8 mouse cellular contexts compared by ENCODE assay signal in genomic region chr7:128739116-128739461, GRCm38 (mm10). TPM values are rescaled to one million over a fixed set of nuclear protein-coding genes. Genes with fewer than 3 reads are reported as not detected.
DNase-seq lines count a peak whose midpoint lies in the region; ATAC-seq lines count a peak whose summit lies in the region.

No protein-coding gene starts in this region.

- no peak for DNase-seq in heart, adult 9 months (ENCODE audit: low spot score in 2 of 2)
- peak; percentile 21 for DNase-seq in Muller cell, postnatal 12 days (ENCODE audit: inconsistent ontology term)
- DNase-seq in midbrain, embryonic 14.5 days, result no peak
- DNase-seq in layer of hippocampus, postnatal 14 days (ENCODE audit: low spot score in 2 of 2), result no peak
- DNase-seq in retina, embryonic 14.5 days (ENCODE audit: low spot score), result no peak
- DNase-seq in spleen, postnatal 14 days (ENCODE audit: low spot score in 2 of 2), result no peak

- no peaks in the 10 kb centered on the region for H3K9me3 ChIP-seq in heart, embryonic 15.5 days (replicated peaks)
- H3K9me3 ChIP-seq in hindbrain, embryonic 13.5 days, result no peaks in the 10 kb centered on the region
- H3K9me3 ChIP-seq in midbrain, embryonic 14.5 days (ENCODE audit: control insufficient read depth, low read length), result no peaks in the 10 kb centered on the region

- no peaks in the 10 kb centered on the region for H3K36me3 ChIP-seq in heart, embryonic 15.5 days
- H3K36me3 ChIP-seq in hindbrain, embryonic 13.5 days, result peaks cover 14% of the 10 kb centered on the region
- no peaks in the 10 kb centered on the region for H3K36me3 ChIP-seq in midbrain, embryonic 14.5 days (ENCODE audit: control insufficient read depth, insufficient read depth, low read length)

- peak overlapping the region; percentile 94 for H3K4me3 ChIP-seq in heart, embryonic 15.5 days
- peak overlapping the region; percentile 77 for H3K4me3 ChIP-seq in hindbrain, embryonic 13.5 days
- H3K4me3 ChIP-seq in midbrain, embryonic 14.5 days (replicated peaks; ENCODE audit: low read depth, low read length), result peak overlapping the region; percentile 94

- ATAC-seq in heart, embryonic 15.5 days (replicated peaks; ENCODE audit: insufficient number of reproducible peaks, insufficient read depth, low FRiP score, low read depth), result no peak
- no peak for ATAC-seq in hindbrain, embryonic 13.5 days (ENCODE audit: low FRiP score)
- no peak for ATAC-seq in midbrain, embryonic 14.5 days (ENCODE audit: low FRiP score, low TSS enrichment)

- H3K27ac ChIP-seq in heart, embryonic 15.5 days, result no peak overlapping the region
- H3K27ac ChIP-seq in hindbrain, embryonic 13.5 days, result no peak overlapping the region
- H3K27ac ChIP-seq in midbrain, embryonic 14.5 days (replicated peaks; ENCODE audit: low read depth, low read length), result no peak overlapping the region

- no peaks in the 10 kb centered on the region for H3K27me3 ChIP-seq in heart, embryonic 15.5 days
- H3K27me3 ChIP-seq in hindbrain, embryonic 13.5 days, result peaks cover 9% of the 10 kb centered on the region
- no peaks in the 10 kb centered on the region for H3K27me3 ChIP-seq in midbrain, embryonic 14.5 days (ENCODE audit: control insufficient read depth, insufficient read depth, low read length)

- H3K4me1 ChIP-seq in heart, embryonic 15.5 days (replicated peaks), result peaks cover 23% of the 10 kb centered on the region
- H3K4me1 ChIP-seq in hindbrain, embryonic 13.5 days (replicated peaks), result peaks cover 25% of the 10 kb centered on the region
- H3K4me1 ChIP-seq in midbrain, embryonic 14.5 days (ENCODE audit: control insufficient read depth, insufficient read depth, low read length), result peaks cover 15% of the 10 kb centered on the region

- WGBS in heart, embryonic 15.5 days, result 2% methylated on average over 15 of the region's 15 CpGs
- 2% methylated on average over 15 of the region's 15 CpGs for WGBS in hindbrain, embryonic 13.5 days
- 3% methylated on average over 15 of the region's 15 CpGs for WGBS in midbrain, embryonic 14.5 days

- H3K9ac ChIP-seq in heart, embryonic 15.5 days, result peak overlapping the region; percentile 99
- peak overlapping the region; percentile 98 for H3K9ac ChIP-seq in hindbrain, embryonic 13.5 days
- H3K9ac ChIP-seq in midbrain, embryonic 14.5 days (replicated peaks; ENCODE audit: low read length), result peak overlapping the region; percentile 93

- peak overlapping the region; percentile 88 for H3K4me2 ChIP-seq in heart, embryonic 15.5 days
- H3K4me2 ChIP-seq in hindbrain, embryonic 13.5 days, result peak overlapping the region; percentile 68
- peak overlapping the region; percentile 92 for H3K4me2 ChIP-seq in midbrain, embryonic 14.5 days (ENCODE audit: low read length)

RNA-seq across cellular contexts. Expression of gene Mcmbp, which starts 1.2 kb away (rescaled TPM):
- 34.9 and 39.3 TPM in 2 replicates for polyA plus RNA-seq in heart, embryonic 15.5 days (2015; fragmentation: Nextera tagmentation; extraction: Ambion mirVana)
- 53.8 and 57.1 TPM in 2 replicates for polyA plus RNA-seq in hindbrain, embryonic 13.5 days (2015; fragmentation: Nextera tagmentation; extraction: Ambion mirVana)
- polyA plus RNA-seq in midbrain, embryonic 14.5 days (2014; fragmentation: Nextera tagmentation; extraction: Ambion mirVana), result 60.8 and 61.7 TPM in 2 replicates
- total RNA-seq in layer of hippocampus, postnatal 14 days (2021), result 10 to 100 TPM; 24.0 to 29.1 TPM

RNA-seq across cellular contexts. Expression of gene Sec23ip, which starts 5.7 kb away (rescaled TPM):
- 25.5 and 29.9 TPM in 2 replicates for polyA plus RNA-seq in heart, embryonic 15.5 days (2015; fragmentation: Nextera tagmentation; extraction: Ambion mirVana)
- 42.5 and 44.0 TPM in 2 replicates for polyA plus RNA-seq in hindbrain, embryonic 13.5 days (2015; fragmentation: Nextera tagmentation; extraction: Ambion mirVana)
- polyA plus RNA-seq in midbrain, embryonic 14.5 days (2014; fragmentation: Nextera tagmentation; extraction: Ambion mirVana), result 33.3 and 39.6 TPM in 2 replicates
- 10 to 100 TPM; 47.2 to 49.3 TPM for total RNA-seq in layer of hippocampus, postnatal 14 days (2021)
